Mouse (Mus musculus) liver, embryonic 11.5 days (tissue): ENCODE data around the gene Tekt3. TPM values are rescaled to one million over a fixed set of nuclear protein-coding genes. Genes with fewer than 3 reads are reported as not detected.

Source experiments
- ATAC-seq: fragments of 200-750 bp; cut with Nextera tagmentation; replicated peaks from 2 replicates; pipeline ENCODE4 v1.8.0; 2017; ENCODE audit warnings: moderate number of reproducible peaks, mild to moderate bottlenecking, moderate TSS enrichment, moderate library complexity; ENCODE audit not compliant: low FRiP score
- DNase-seq: peaks from one replicate; pipeline ENCODE4 v3.0.0-alpha.2; 2017; ENCODE audit warnings: low spot score
- H3K27ac ChIP-seq: fragments of 300-500 bp; sonication (generic); 2 replicates; pipeline ENCODE4 v1.5.1; 2014; ENCODE audit warnings: mild to moderate bottlenecking, low read depth, low read length, control low read depth
- H3K27me3 ChIP-seq: fragments of 300-500 bp; sonication (generic); replicated peaks from 2 replicates; pipeline ENCODE4 v1.6.1; 2014; ENCODE audit warnings: low read length, mixed read lengths; ENCODE audit not compliant: control insufficient read depth, insufficient read depth
- H3K36me3 ChIP-seq: fragments of 300-500 bp; sonication (generic); 2 replicates; pipeline ENCODE4 v1.6.1; 2014; ENCODE audit warnings: mild to moderate bottlenecking, low read length, moderate library complexity, mixed read lengths; ENCODE audit not compliant: control insufficient read depth, insufficient read depth
- H3K4me1 ChIP-seq: fragments of 300-500 bp; sonication (generic); replicated peaks from 2 replicates; pipeline ENCODE4 v1.6.1; 2014; ENCODE audit warnings: low read length, mixed read lengths; ENCODE audit not compliant: control insufficient read depth, insufficient read depth
- H3K4me2 ChIP-seq: fragments of 300-500 bp; sonication (generic); 2 replicates; pipeline ENCODE4 v1.6.1; 2014; ENCODE audit warnings: mild to moderate bottlenecking, control low read depth, moderate library complexity
- H3K4me3 ChIP-seq: fragments of 300-500 bp; sonication (generic); 2 replicates; pipeline ENCODE4 v1.5.1; 2014; ENCODE audit warnings: low read depth, low read length, control low read depth
- H3K9ac ChIP-seq: fragments of 300-500 bp; sonication (generic); 2 replicates; pipeline ENCODE4 v1.6.1; 2014; ENCODE audit warnings: low read depth, low read length, control low read depth
- H3K9me3 ChIP-seq: fragments of 300-500 bp; sonication (generic); 2 replicates; pipeline ENCODE4 v1.6.1; 2016; ENCODE audit warnings: low read length, inconsistent platforms, mixed read lengths; ENCODE audit not compliant: control insufficient read depth
- WGBS: fragments of 180-500 bp; shearing (Covaris S2); extraction: QIAGEN DNeasy Blood & Tissue Kit; methylation state at CpG from one replicate; pipeline ENCODE4 v1.1.7; 2014; 5-methylcytosine and 5-hydroxymethylcytosine counted together
- polyA plus RNA-seq: library from polyadenylated mRNA; unstranded; fragments of >200 nt; fragmentation: Nextera tagmentation; extraction: Ambion mirVana; gene quantifications from 2 replicates; pipeline ENCODE4 v1.2.1, GENCODE M21; 2014

Gene Tekt3
- polyA plus RNA-seq, 1 experiment from 2014 or later: not detected

GRCm38 (mm10) chr11:63050362-63050932, 11.0 kb upstream of the Tekt3 start:
- Histone ChIP-seq H3K9me3 (no peaks in the 10 kb centered on the region), H3K27me3 (no peaks in the 10 kb centered on the region), H3K27ac (no peak overlapping the region), H3K36me3 (no peaks in the 10 kb centered on the region), H3K4me3 (no peak overlapping the region), H3K4me1 (no peaks in the 10 kb centered on the region), H3K4me2 (no peak overlapping the region), H3K9ac (no peak overlapping the region)
- ATAC-seq: no peak
- DNase-seq: no peak
- 84% methylated on average over 6 of the region's 6 CpGs for WGBS

GRCm38 (mm10) chr11:63051041-63051440, 10.4 kb upstream of the Tekt3 start:
- H3K27me3 ChIP-seq: no peaks in the 10 kb centered on the region
- H3K4me3 ChIP-seq: no peak overlapping the region
- no peaks in the 10 kb centered on the region for H3K36me3 ChIP-seq
- H3K4me2 ChIP-seq: no peak overlapping the region
- H3K27ac ChIP-seq: no peak overlapping the region
- ATAC-seq (no peak), DNase-seq (no peak)
- no peaks in the 10 kb centered on the region for H3K9me3 ChIP-seq
- 68% methylated on average over 7 of the region's 7 CpGs for WGBS
- no peaks in the 10 kb centered on the region for H3K4me1 ChIP-seq
- H3K9ac ChIP-seq: no peak overlapping the region

- DNase-seq (no peak), ATAC-seq (no peak)
- Histone ChIP-seq H3K4me3 (no peak overlapping the region), H3K9ac (no peak overlapping the region), H3K9me3 (no peaks in the 10 kb centered on the region), H3K4me2 (no peak overlapping the region), H3K27me3 (no peaks in the 10 kb centered on the region), H3K36me3 (no peaks in the 10 kb centered on the region), H3K27ac (no peak overlapping the region), H3K4me1 (no peaks in the 10 kb centered on the region)
- 91% methylated on average over 10 of the region's 10 CpGs for WGBS
Observed at GRCm38 (mm10) chr11:63051996-63052395, 9.5 kb upstream of the Tekt3 start.

GRCm38 (mm10) chr11:63055596-63055995, 5.9 kb upstream of the Tekt3 start:
- Histone ChIP-seq H3K4me2 (no peak overlapping the region), H3K27me3 (no peaks in the 10 kb centered on the region), H3K27ac (no peak overlapping the region), H3K4me3 (no peak overlapping the region), H3K4me1 (no peaks in the 10 kb centered on the region), H3K9ac (no peak overlapping the region), H3K9me3 (no peaks in the 10 kb centered on the region), H3K36me3 (no peaks in the 10 kb centered on the region)
- no peak for DNase-seq
- WGBS: 82% methylated on average over 7 of the region's 7 CpGs
- no peak for ATAC-seq

GRCm38 (mm10) chr11:63058375-63058952, 3.0 kb upstream of the Tekt3 start:
- no peaks in the 10 kb centered on the region for H3K9me3 ChIP-seq
- DNase-seq: no peak
- no peak overlapping the region for H3K27ac ChIP-seq
- no peak overlapping the region for H3K4me3 ChIP-seq
- H3K27me3 ChIP-seq: no peaks in the 10 kb centered on the region
- H3K4me1 ChIP-seq: no peaks in the 10 kb centered on the region
- H3K36me3 ChIP-seq: no peaks in the 10 kb centered on the region
- no peak overlapping the region for H3K9ac ChIP-seq
- ATAC-seq: no peak
- H3K4me2 ChIP-seq: no peak overlapping the region
- WGBS: 70% methylated on average over 5 of the region's 5 CpGs

- H3K27me3 ChIP-seq: no peaks in the 10 kb centered on the region
- DNase-seq (no peak), ATAC-seq (no peak)
- no peaks in the 10 kb centered on the region for H3K4me1 ChIP-seq
- no peak overlapping the region for H3K27ac ChIP-seq
- 32% methylated on average over 1 of the region's 1 CpGs for whole genome bisulfite sequencing
- H3K36me3 ChIP-seq: no peaks in the 10 kb centered on the region
- H3K9ac ChIP-seq: no peak overlapping the region
- H3K9me3 ChIP-seq: no peaks in the 10 kb centered on the region
- no peak overlapping the region for H3K4me3 ChIP-seq
- no peak overlapping the region for H3K4me2 ChIP-seq
Observed at GRCm38 (mm10) chr11:63059911-63060310, 1.5 kb upstream of the Tekt3 start.

GRCm38 (mm10) chr11:63066526-63066925, 5.1 kb downstream of the Tekt3 start:
- 68% methylated on average over 1 of the region's 1 CpGs for WGBS
- ATAC-seq (no peak), DNase-seq (no peak)
- Histone ChIP-seq H3K4me3 (no peak overlapping the region), H3K9me3 (no peaks in the 10 kb centered on the region), H3K27ac (no peak overlapping the region), H3K4me2 (no peak overlapping the region), H3K27me3 (no peaks in the 10 kb centered on the region), H3K9ac (no peak overlapping the region), H3K4me1 (no peaks in the 10 kb centered on the region), H3K36me3 (no peaks in the 10 kb centered on the region)

GRCm38 (mm10) chr11:63070081-63070480, 8.6 kb downstream of the Tekt3 start:
- WGBS: 86% methylated on average over 17 of the region's 17 CpGs
- Histone ChIP-seq H3K4me1 (no peaks in the 10 kb centered on the region), H3K36me3 (no peaks in the 10 kb centered on the region), H3K27me3 (no peaks in the 10 kb centered on the region), H3K4me3 (no peak overlapping the region), H3K9me3 (no peaks in the 10 kb centered on the region), H3K9ac (no peak overlapping the region), H3K4me2 (no peak overlapping the region), H3K27ac (no peak overlapping the region)
- DNase-seq (no peak), ATAC-seq (no peak)

GRCm38 (mm10) chr11:63084536-63084935, 23.1 kb downstream of the Tekt3 start:
- 69% methylated on average over 3 of the region's 3 CpGs for WGBS
- ATAC-seq: no peak
- no peak overlapping the region for H3K27ac ChIP-seq

More at GRCm38 (mm10) chr11:63084536-63084935, 23.1 kb downstream of the Tekt3 start:
- Histone ChIP-seq H3K27me3 (no peaks in the 10 kb centered on the region), H3K4me2 (no peak overlapping the region), H3K9ac (no peak overlapping the region), H3K4me3 (no peak overlapping the region), H3K9me3 (no peaks in the 10 kb centered on the region), H3K4me1 (no peaks in the 10 kb centered on the region), H3K36me3 (no peaks in the 10 kb centered on the region)
- DNase-seq: no peak
